Mouse (Mus musculus): ENCODE data around the gene Oaz1. TPM values are rescaled to one million over a fixed set of nuclear protein-coding genes. Genes with fewer than 3 reads are reported as not detected.
A peak's percentile ranks its signal among the peaks of the same experiment; 100 is the strongest.

Oaz1 gene
- polyA plus RNA-seq, 1 experiment, result 779 TPM

DNA sequence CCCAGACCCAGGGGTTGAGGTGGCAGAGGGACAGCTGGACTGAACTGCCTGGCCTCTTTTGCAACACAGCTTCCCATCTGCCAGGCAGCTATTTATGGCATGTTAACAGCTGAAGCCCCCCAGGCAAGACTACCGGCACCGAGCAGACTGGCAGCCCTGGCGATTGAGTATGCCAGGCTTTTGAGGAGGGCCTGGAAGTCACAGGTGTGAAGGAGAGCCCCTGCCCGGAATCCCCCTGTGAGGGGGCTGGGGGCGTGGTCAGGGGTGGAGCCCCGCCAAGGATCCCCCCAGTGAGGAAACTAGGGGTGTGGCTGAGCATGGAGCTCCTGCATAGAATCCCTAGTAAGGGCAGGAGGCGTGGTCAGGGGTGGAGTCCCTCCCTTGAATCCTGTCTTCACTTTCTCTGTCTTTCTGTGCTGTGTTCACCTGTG is 10.5 kb downstream of the Oaz1 start:
- H3K27ac ChIP-seq (ENCODE audit: insufficient read depth, low read length), result peak overlapping the region; percentile 45
- TF ChIP-seq CTCF (IDR thresholded peaks at IDR 0.05; ENCODE audit: borderline replicate concordance, insufficient read depth, low read depth, low read length), result no peak
- TF ChIP-seq POLR2A (IDR thresholded peaks at IDR 0.05; ENCODE audit: borderline replicate concordance, insufficient read depth, low read length), result no peak
- peak; percentile 61 to 68 for DNase-seq
- peaks cover 68% of the 10 kb centered on the region for H3K4me1 ChIP-seq (ENCODE audit: control insufficient read depth, insufficient read depth, low read length)
- H3K4me3 ChIP-seq (replicated peaks; ENCODE audit: insufficient read depth, low read depth, low read length), result no peak overlapping the region
- no peaks in the 10 kb centered on the region for H3K27me3 ChIP-seq (ENCODE audit: control insufficient read depth, insufficient read depth, low read length)
- WGBS, result 15% methylated on average over 7 of the region's 7 CpGs

DNA sequence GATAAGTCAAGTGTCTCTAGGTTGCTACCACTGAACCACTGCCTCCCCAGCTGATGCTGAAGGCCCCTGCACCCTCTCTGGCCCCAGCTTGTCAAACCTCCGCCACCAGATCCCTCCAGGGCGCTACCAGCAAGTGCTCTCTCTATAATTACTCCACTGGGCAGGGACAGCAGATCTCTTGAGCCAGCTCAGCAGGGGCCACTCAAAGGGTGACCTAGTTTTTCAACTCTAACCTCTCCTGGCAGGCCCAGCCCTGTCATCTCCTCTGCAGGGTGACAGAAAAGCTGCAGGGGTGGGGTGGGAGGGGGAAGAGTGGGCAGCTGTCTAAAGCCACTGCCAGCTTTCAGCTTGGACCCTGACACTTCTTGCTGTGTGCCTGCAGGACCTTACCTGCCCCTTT is 11.4 kb downstream of the Oaz1 start:
- Histone ChIP-seq H3K4me1 (ENCODE audit: control insufficient read depth, insufficient read depth, low read length) (peaks cover 71% of the 10 kb centered on the region), H3K27ac (ENCODE audit: insufficient read depth, low read length) (peak overlapping the region; percentile 90), H3K4me3 (replicated peaks; ENCODE audit: insufficient read depth, low read depth, low read length) (no peak overlapping the region), H3K27me3 (ENCODE audit: control insufficient read depth, insufficient read depth, low read length) (no peaks in the 10 kb centered on the region)
- WGBS, result 2% methylated on average over 2 of the region's 2 CpGs
- peak; percentile 76 to 85 for DNase-seq
- TF ChIP-seq CTCF (IDR thresholded peaks at IDR 0.05; ENCODE audit: borderline replicate concordance, insufficient read depth, low read depth, low read length) (no peak), POLR2A (IDR thresholded peaks at IDR 0.05; ENCODE audit: borderline replicate concordance, insufficient read depth, low read length) (no peak)

DNA sequence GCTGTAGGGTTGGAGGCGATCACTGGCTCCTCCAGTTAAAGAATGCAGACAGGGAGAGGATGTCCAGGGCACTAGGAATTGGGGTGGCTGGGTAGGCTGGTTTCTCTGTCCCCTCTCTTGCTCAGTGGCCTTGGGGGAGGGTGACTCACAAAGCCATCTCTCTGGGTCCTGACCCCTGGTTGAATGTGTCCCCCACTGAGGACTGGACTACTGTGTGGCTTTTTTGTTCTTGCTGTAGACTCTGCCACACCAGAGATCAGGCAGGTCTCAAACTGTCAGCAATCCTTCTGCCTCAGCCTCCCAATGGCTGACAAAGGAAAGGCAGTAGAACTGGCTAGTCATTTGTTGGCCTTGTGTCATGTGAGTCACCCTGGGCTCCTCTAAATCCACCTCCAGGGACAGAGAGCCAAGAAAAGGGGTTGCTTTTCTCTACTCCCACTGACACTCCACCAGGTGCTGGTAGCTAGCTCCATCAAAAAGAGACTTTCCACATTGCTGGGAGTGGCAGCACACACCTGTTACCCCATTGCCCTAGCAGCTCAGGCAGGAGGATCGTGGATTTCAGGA is 12.0 kb downstream of the Oaz1 start:
- no peak overlapping the region for H3K4me3 ChIP-seq (replicated peaks; ENCODE audit: insufficient read depth, low read depth, low read length)
- peak; percentile 60 to 69 for DNase-seq
- H3K27ac ChIP-seq (ENCODE audit: insufficient read depth, low read length), result peak overlapping the region; percentile 90
- TF ChIP-seq CTCF (IDR thresholded peaks at IDR 0.05; ENCODE audit: borderline replicate concordance, insufficient read depth, low read depth, low read length) (no peak), POLR2A (IDR thresholded peaks at IDR 0.05; ENCODE audit: borderline replicate concordance, insufficient read depth, low read length) (no peak)
- no peaks in the 10 kb centered on the region for H3K27me3 ChIP-seq (ENCODE audit: control insufficient read depth, insufficient read depth, low read length)
- 24% methylated on average over 2 of the region's 2 CpGs for WGBS
- peaks cover 65% of the 10 kb centered on the region for H3K4me1 ChIP-seq (ENCODE audit: control insufficient read depth, insufficient read depth, low read length)

DNA sequence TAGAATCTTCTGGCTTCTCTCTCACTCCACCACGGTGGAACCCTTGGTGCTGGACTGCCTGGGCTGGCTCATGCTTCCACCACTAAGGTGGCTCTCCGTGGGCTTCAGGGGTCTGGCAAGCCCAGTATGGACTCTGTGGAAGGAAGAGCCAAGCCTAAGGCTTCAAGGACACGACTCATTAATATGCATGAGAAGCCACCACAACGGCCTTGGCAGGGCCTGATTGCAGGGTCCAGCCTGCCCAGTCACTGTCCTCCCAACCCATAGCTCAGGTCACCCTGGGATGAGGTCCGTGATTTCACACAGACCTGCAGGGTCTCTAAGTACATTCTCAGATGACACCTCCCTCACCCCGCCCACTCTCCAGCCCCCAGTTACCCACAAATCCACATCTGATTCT is 13.4 kb downstream of the Oaz1 start:
- Histone ChIP-seq H3K4me3 (replicated peaks; ENCODE audit: insufficient read depth, low read depth, low read length) (no peak overlapping the region), H3K4me1 (ENCODE audit: control insufficient read depth, insufficient read depth, low read length) (peaks cover 70% of the 10 kb centered on the region), H3K27ac (ENCODE audit: insufficient read depth, low read length) (peak overlapping the region; percentile 29), H3K27me3 (ENCODE audit: control insufficient read depth, insufficient read depth, low read length) (no peaks in the 10 kb centered on the region)
- WGBS, result 33% methylated on average over 6 of the region's 6 CpGs
- TF ChIP-seq CTCF (IDR thresholded peaks at IDR 0.05; ENCODE audit: borderline replicate concordance, insufficient read depth, low read depth, low read length) (no peak), POLR2A (IDR thresholded peaks at IDR 0.05; ENCODE audit: borderline replicate concordance, insufficient read depth, low read length) (no peak)
- DNase-seq, result no peak

DNA sequence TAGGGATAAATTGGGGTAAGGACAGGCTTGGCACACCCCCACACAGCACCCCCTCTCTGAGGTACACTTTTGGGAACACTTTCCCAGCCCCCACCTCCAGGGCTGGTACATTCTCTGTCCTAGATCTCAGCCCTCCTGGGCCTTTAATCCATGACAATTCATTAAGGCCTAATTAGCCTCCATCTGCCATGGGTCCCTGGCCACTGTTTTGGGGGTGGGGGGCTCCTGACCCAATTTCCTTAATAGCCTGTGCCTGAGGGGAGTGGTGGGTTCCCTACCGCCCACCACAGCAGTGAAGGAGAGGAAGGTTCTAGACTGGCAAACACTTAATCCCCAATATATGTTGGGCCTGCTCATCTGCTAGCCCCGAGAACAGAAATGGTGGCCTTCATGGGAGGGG is 15.2 kb downstream of the Oaz1 start:
- TF ChIP-seq POLR2A (IDR thresholded peaks at IDR 0.05; ENCODE audit: borderline replicate concordance, insufficient read depth, low read length) (no peak), CTCF (IDR thresholded peaks at IDR 0.05; ENCODE audit: borderline replicate concordance, insufficient read depth, low read depth, low read length) (no peak)
- no peaks in the 10 kb centered on the region for H3K27me3 ChIP-seq (ENCODE audit: control insufficient read depth, insufficient read depth, low read length)
- 49% methylated on average over 2 of the region's 2 CpGs for WGBS
- DNase-seq, result no peak
- peak overlapping the region; percentile 29; the same call in 1 of the 2 replicates for H3K27ac ChIP-seq (ENCODE audit: insufficient read depth, low read length)
- peaks cover 62% of the 10 kb centered on the region for H3K4me1 ChIP-seq (ENCODE audit: control insufficient read depth, insufficient read depth, low read length)
- no peak overlapping the region for H3K4me3 ChIP-seq (replicated peaks; ENCODE audit: insufficient read depth, low read depth, low read length)

DNA sequence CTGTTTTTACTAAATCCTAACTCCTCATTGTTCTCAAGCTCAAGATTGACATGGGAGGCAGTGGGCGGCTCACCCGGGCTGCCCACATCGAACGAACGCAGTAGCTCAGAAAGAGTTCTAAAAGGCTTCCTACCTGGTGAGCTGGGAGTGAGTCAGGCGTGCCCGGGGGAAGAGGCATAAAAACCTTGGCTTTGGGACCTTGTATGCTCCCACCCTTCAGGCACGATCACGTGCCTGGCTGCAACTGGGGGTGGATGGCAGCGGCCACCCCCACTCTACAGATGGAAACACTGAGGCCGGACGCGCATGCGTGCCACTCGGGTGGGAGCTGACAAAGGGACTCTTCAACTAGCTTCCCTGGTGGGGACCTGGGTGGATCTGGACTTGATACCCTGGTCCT is 15.9 kb downstream of the Oaz1 start:
- WGBS, result 52% methylated on average over 15 of the region's 15 CpGs
- TF ChIP-seq POLR2A (IDR thresholded peaks at IDR 0.05; ENCODE audit: borderline replicate concordance, insufficient read depth, low read length) (no peak), CTCF (IDR thresholded peaks at IDR 0.05; ENCODE audit: borderline replicate concordance, insufficient read depth, low read depth, low read length) (no peak)
- Histone ChIP-seq H3K27ac (ENCODE audit: insufficient read depth, low read length) (no peak overlapping the region), H3K4me1 (ENCODE audit: control insufficient read depth, insufficient read depth, low read length) (peaks cover 55% of the 10 kb centered on the region), H3K4me3 (replicated peaks; ENCODE audit: insufficient read depth, low read depth, low read length) (peak overlapping the region; percentile 75), H3K27me3 (ENCODE audit: control insufficient read depth, insufficient read depth, low read length) (no peaks in the 10 kb centered on the region)
- DNase-seq, result no peak

DNA sequence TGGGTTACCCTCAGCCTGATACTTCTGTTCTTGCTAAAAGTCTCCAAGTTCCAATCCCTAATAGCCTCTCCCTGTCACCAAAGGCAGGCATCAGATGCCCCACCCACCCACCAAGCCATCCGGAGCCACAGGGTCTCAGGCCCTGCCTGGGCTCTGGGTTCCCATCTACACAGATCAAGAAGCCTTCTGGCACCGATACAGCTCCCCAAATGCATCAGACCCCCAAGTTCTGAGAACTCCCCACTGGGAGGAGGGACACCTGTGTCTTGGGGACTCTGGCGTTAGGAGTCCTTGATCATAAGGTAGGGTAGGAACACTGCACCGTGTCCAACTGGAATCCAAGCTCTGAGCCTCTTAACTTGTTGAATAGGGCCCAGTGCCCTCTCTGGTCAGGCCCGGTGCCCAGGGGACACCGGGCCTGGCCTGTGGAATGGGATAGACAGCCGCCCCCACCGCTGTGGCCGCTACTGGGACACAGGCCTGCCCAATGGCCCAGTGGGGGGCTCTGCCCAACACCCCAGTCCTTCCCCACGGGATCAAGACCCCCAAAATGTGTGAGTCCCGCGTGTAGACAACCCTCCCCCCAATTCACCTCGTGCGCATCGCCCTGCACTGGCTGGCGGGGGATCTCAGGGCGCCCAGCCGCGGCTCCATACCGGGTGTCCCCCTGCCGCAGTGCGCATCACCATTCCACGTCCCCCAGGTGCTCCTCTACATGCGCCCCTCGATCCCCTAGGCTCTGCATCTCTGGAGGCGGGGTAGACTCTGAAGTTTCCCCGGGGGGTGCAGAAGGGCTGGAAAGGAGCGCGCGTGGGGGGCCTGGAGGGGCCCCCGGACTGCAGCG is 16.9 kb downstream of the Oaz1 start:
- Histone ChIP-seq H3K4me1 (ENCODE audit: control insufficient read depth, insufficient read depth, low read length) (peaks cover 45% of the 10 kb centered on the region), H3K27ac (ENCODE audit: insufficient read depth, low read length) (peak overlapping the region; percentile 48), H3K4me3 (replicated peaks; ENCODE audit: insufficient read depth, low read depth, low read length) (peak overlapping the region; percentile 75), H3K27me3 (ENCODE audit: control insufficient read depth, insufficient read depth, low read length) (no peaks in the 10 kb centered on the region)
- peak in 1 of 2 experiments; percentile 49 for DNase-seq
- WGBS, result 3% methylated on average over 32 of the region's 32 CpGs
- TF ChIP-seq CTCF (IDR thresholded peaks at IDR 0.05; ENCODE audit: borderline replicate concordance, insufficient read depth, low read depth, low read length) (no peak), POLR2A (IDR thresholded peaks at IDR 0.05; ENCODE audit: borderline replicate concordance, insufficient read depth, low read length) (no peak)

Data from cerebellum, adult 2 months (tissue).